Mouse (Mus musculus) lung, postnatal 4 days (tissue): Measurements from ENCODE around the gene Smarcd2.
A peak's percentile ranks its signal among the peaks of the same experiment; 100 is the strongest.

Source experiments
- DNase-seq, 2 experiments: peaks; one replicate each; pipeline ENCODE4 v3.0.0; 2021

The Smarcd2 gene

DNA sequence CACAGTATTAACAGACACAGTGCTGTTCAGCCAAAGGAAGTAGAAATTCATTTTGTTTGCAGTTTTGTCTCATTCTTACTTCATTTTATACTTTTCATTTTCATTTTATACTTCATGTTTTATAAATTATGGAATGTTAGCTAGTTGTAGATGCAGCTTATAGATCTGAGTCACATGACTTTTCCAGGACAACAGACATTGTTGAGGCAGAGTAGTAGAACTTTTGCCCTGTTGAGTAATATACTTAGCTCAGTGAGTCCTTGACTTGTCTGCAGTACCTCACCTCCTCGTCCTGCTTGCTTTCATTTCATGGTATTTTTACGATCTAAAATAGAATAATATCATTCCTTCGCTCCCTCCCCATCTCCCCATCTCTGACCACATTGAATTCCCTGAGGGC, 52.2 kb downstream of the Smarcd2 start:
- DNase-seq = no peak

- peak; percentile 93 to 96 for DNase-seq
These were observed 55.9 kb downstream of the Smarcd2 start, which contains the start of gene Ddx42 for GRCm38 (mm10) chr11:106216730-106217490. Ddx42 (plus strand) TSS chr11:106216926.

- peak; percentile 95 to 98 for DNase-seq
These were observed 56.6 kb downstream of the Smarcd2 start, which contains the start of gene Ccdc47 for GRCm38 (mm10) chr11:106215927-106216729. Ccdc47 (minus strand) TSS chr11:106216344.

DNA sequence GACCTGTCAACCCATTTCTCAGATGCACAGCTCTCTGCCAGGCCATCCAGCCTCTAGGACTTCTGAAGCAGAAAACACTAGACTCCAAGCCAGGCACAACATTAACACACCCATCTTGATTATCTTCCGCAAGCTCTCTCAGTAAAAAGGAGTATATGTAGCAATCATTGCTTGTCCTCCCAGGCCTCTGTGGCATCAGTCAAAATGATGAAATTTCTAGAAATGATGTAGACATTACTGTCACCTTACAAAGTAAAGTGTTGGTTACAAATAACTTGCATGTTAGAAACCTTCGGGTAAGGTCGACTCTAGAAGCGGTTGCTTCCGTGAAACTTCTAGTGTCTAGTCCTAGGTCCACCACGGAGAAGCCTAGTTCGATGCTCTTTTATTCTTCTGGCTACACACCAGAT, 57.3 kb downstream of the Smarcd2 start:
- DNase-seq = no peak

GRCm38 (mm10) chr11:106214856-106215255, 57.9 kb downstream of the Smarcd2 start:
- DNase-seq = no peak
